Mouse (Mus musculus) thymus, postnatal 10 days (tissue): ENCODE data around the gene Ubc.
A peak's percentile ranks its signal among the peaks of the same experiment; 100 is the strongest.

Source experiments
- DNase-seq, 2 experiments: peaks; one replicate each; pipeline ENCODE4 v3.0.0; 2021; ENCODE audit warnings: low spot score in 2 of 2

Gene Ubc

GRCm38 (mm10) chr5:125349391-125349790, 40.6 kb downstream of the Ubc start:
- no peak for DNase-seq

GRCm38 (mm10) chr5:125348487-125348886, 41.5 kb downstream of the Ubc start:
- peak in 1 of 2 experiments; percentile 60 for DNase-seq

- DNase-seq, result no peak
These were observed 41.9 kb downstream of the Ubc start for GRCm38 (mm10) chr5:125348067-125348466.

GRCm38 (mm10) chr5:125344296-125344695, 45.7 kb downstream of the Ubc start:
- no peak for DNase-seq

- DNase-seq, result no peak
These were observed 48.4 kb downstream of the Ubc start for GRCm38 (mm10) chr5:125341459-125342090.

- peak; percentile 70 to 88 for DNase-seq
These were observed 49.3 kb downstream of the Ubc start, which contains the start of gene Scarb1 for GRCm38 (mm10) chr5:125340547-125341262. Gene Scarb1, minus strand, starts transcription at chr5:125341094.

GRCm38 (mm10) chr5:125339851-125340531, 50.0 kb downstream of the Ubc start:
- DNase-seq, result peak; percentile 6 to 20

GRCm38 (mm10) chr5:125339108-125339751, 50.8 kb downstream of the Ubc start:
- DNase-seq, result peak; percentile 13 to 33

- no peak for DNase-seq
These were observed 52.5 kb downstream of the Ubc start for GRCm38 (mm10) chr5:125337526-125337925.

GRCm38 (mm10) chr5:125337012-125337411, 53.0 kb downstream of the Ubc start:
- DNase-seq, result no peak
